Mouse (Mus musculus) midbrain, embryonic 15.5 days (tissue): ENCODE data around the gene Vasp. TPM values are rescaled to one million over a fixed set of nuclear protein-coding genes. Genes with fewer than 3 reads are reported as not detected.

Source experiments
- ATAC-seq: fragments of 200-750 bp; cut with Nextera tagmentation; replicated peaks from 2 replicates; pipeline ENCODE4 v1.8.0; 2017; ENCODE audit warnings: moderate TSS enrichment
- H3K27ac ChIP-seq: fragments of 300-500 bp; sonication (generic); 2 replicates; pipeline ENCODE4 v1.5.1; 2015; ENCODE audit warnings: mild to moderate bottlenecking, inconsistent platforms
- H3K27me3 ChIP-seq: fragments of 300-500 bp; sonication (generic); replicated peaks from 2 replicates; pipeline ENCODE4 v1.6.1; 2015; ENCODE audit warnings: inconsistent platforms
- H3K36me3 ChIP-seq: fragments of 300-500 bp; sonication (generic); replicated peaks from 2 replicates; pipeline ENCODE4 v1.6.1; 2015; ENCODE audit warnings: inconsistent platforms
- H3K4me1 ChIP-seq: fragments of 300-500 bp; sonication (generic); 2 replicates; pipeline ENCODE4 v1.6.1; 2015; ENCODE audit warnings: inconsistent platforms
- H3K4me2 ChIP-seq: fragments of 300-500 bp; sonication (generic); 2 replicates; pipeline ENCODE4 v1.6.1; 2015; ENCODE audit warnings: inconsistent platforms, mild to moderate bottlenecking, moderate library complexity
- H3K4me3 ChIP-seq: fragments of 300-500 bp; sonication (generic); 2 replicates; pipeline ENCODE4 v1.5.1; 2015; ENCODE audit warnings: mild to moderate bottlenecking, inconsistent platforms
- H3K9ac ChIP-seq: fragments of 300-500 bp; sonication (generic); 2 replicates; pipeline ENCODE4 v1.6.1; 2015; ENCODE audit warnings: mild to moderate bottlenecking, inconsistent platforms
- H3K9me3 ChIP-seq: fragments of 300-500 bp; sonication (generic); 2 replicates; pipeline ENCODE4 v1.6.1; 2016; ENCODE audit warnings: inconsistent platforms
- WGBS: fragments of 180-500 bp; shearing (Covaris S2); methylation state at CpG from one replicate; pipeline ENCODE4 v1.1.7; 2015; ENCODE audit warnings: mixed read lengths; 5-methylcytosine and 5-hydroxymethylcytosine counted together
- polyA plus RNA-seq: library from polyadenylated mRNA; unstranded; fragments of >200 nt; fragmentation: Nextera tagmentation; extraction: Ambion mirVana; gene quantifications from 2 replicates; pipeline ENCODE4 v1.2.1, GENCODE M21; 2015

The Vasp gene
- polyA plus RNA-seq, 1 experiment from 2014 or later, result 37.4 TPM

- Histone ChIP-seq H3K27me3 (peaks cover 43% of the 10 kb centered on the region), H3K4me3 (peak overlapping the region; percentile 50), H3K9ac (peak overlapping the region; percentile 39), H3K4me1 (peaks cover 37% of the 10 kb centered on the region), H3K4me2 (peak overlapping the region; percentile 78), H3K27ac (peak overlapping the region; percentile 46; the same call in 1 of the 2 replicates), H3K36me3 (no peaks in the 10 kb centered on the region), H3K9me3 (no peaks in the 10 kb centered on the region)
- ATAC-seq, result no peak; the same call in 1 of the 2 replicates
- WGBS, result 9% methylated on average over 16 of the region's 16 CpGs
These were observed 30.0 kb upstream of the Vasp start for GRCm38 (mm10) chr7:19301461-19302263.

DNA sequence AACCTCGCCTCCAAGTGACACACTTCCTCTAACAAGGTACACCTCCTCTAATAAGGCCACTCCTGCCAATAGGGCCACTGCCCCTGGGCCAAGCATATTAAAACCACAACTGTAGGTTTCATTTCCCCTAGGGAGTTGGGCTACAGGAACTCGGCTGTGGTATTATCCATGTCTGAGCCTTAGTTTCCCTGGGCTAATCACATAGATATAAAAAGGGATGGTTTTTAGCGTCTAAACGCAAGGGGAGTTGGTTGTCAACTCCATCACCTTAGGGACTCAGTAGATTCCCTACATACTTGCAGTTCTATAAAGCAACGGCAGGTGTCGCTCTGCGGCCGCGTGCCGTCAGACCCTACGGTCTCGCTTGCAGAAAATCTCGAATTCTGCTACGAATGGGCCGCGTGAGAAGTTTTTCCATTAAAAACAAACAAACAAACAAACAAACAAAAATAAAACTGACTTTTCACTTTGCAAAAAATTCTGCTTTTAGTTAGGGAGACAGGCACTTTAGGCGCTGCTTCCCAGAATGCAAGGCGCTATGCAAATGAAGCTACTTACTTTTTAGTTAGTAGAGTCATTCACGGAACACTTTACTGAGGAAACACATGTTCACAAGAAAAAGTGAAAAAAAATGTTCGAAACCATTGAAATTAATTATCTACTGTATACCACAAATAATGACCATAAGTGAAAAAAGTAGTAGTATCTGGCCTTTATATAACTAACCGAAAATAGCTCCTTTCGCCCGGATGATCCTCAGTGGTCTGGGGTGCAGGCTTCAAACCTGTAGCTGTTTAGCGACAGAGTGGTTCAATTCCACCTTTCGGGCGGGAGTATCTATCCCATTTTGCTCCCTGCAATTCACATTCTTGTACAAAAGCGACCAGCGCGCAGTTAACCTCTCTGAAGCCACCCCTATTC, 29.1 kb upstream of the Vasp start:
- peaks cover 37% of the 10 kb centered on the region for H3K4me1 ChIP-seq
- no peaks in the 10 kb centered on the region for H3K9me3 ChIP-seq
- H3K4me3 ChIP-seq, result peak overlapping the region; percentile 50
- peak overlapping the region; percentile 46; the same call in 1 of the 2 replicates for H3K27ac ChIP-seq
- under 1% methylated on average over 29 of the region's 29 CpGs for WGBS
- H3K9ac ChIP-seq, result peak overlapping the region; percentile 39
- peak; percentile 86 for ATAC-seq
- peaks cover 34% of the 10 kb centered on the region for H3K27me3 ChIP-seq
- 0 out of 2 replicates have a peak, but pooled peaks cover 3% of the 10 kb centered on the region for H3K36me3 ChIP-seq
- peak overlapping the region; percentile 78 for H3K4me2 ChIP-seq

DNA sequence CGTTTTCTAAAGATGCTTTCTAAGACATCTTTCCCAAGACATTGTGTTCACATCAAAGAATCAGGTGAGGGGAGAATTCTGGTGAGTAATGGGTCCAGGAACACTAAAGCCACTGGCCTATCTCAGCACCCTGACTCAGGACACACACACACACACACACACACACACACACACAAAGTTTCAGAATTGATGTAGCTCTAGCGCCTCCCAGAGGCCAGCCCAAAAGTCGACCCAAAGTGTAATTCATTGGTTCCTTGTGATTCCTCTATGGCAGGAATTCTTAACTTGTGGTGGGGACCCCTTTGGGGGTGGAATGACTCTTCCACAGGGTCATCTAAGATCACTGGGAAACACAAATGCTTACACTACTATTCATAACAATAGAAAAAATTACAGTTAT, 27.6 kb upstream of the Vasp start:
- no peak for ATAC-seq
- no peaks in the 10 kb centered on the region for H3K9me3 ChIP-seq
- no peak overlapping the region for H3K4me2 ChIP-seq
- no peak overlapping the region for H3K9ac ChIP-seq
- 20% methylated on average over 3 of the region's 3 CpGs for WGBS
- H3K4me3 ChIP-seq, result no peak overlapping the region
- H3K4me1 ChIP-seq, result peaks cover 25% of the 10 kb centered on the region
- no peak overlapping the region for H3K27ac ChIP-seq
- H3K36me3 ChIP-seq, result 0 out of 2 replicates have a peak, but pooled peaks cover 10% of the 10 kb centered on the region
- peaks cover 18% of the 10 kb centered on the region for H3K27me3 ChIP-seq

GRCm38 (mm10) chr7:19297794-19298193, 26.2 kb upstream of the Vasp start:
- ATAC-seq, result no peak
- Histone ChIP-seq H3K36me3 (peaks cover 21% of the 10 kb centered on the region), H3K9me3 (no peaks in the 10 kb centered on the region), H3K9ac (no peak overlapping the region), H3K4me3 (no peak overlapping the region), H3K27me3 (peaks cover 8% of the 10 kb centered on the region), H3K4me1 (peaks cover 18% of the 10 kb centered on the region), H3K27ac (no peak overlapping the region), H3K4me2 (no peak overlapping the region)
- 93% methylated on average over 5 of the region's 5 CpGs for WGBS

- 90% methylated on average over 6 of the region's 6 CpGs for WGBS
- ATAC-seq, result no peak
- no peak overlapping the region for H3K4me2 ChIP-seq
- peaks cover 21% of the 10 kb centered on the region for H3K36me3 ChIP-seq
- no peaks in the 10 kb centered on the region for H3K9me3 ChIP-seq
- no peak overlapping the region for H3K4me3 ChIP-seq
- H3K27me3 ChIP-seq, result peaks cover under 1% of the 10 kb centered on the region; the same call in 1 of the 2 replicates
- no peak overlapping the region for H3K9ac ChIP-seq
- H3K27ac ChIP-seq, result no peak overlapping the region
- H3K4me1 ChIP-seq, result peaks cover 13% of the 10 kb centered on the region
These were observed 25.4 kb upstream of the Vasp start for GRCm38 (mm10) chr7:19297034-19297433.

DNA sequence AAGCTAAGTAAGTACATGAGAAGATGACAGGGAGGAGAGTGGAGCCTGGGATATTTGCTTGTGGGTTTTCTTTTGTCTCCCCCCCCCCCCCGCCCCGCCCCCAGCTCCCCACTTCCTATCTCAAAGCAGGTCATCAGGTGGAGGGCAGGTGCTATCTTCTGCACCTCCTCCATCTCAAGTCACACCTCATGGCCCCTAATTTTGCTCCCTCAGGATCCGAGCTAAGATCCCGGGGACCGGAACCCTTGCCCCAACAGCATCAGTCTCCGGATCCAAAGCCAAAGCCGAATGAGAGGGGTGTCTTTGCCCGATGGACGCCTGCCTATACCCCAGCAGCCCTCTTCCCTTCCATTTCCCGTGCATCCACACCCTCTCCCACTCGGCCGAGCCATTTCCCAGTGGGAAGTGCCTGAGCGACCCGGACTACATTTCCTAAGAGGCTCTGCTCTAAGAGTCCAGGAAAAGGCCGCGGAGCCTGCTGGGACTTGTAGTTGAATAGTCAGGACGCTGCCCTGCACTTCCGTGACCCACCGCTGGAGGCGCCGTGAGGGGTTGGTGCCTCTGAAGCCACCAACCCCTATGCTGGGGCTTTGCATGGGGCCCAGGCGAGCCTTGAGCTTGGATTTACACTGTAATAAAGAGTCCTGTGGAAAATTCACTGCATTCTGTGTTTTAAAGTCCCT, 24.0 kb upstream of the Vasp start:
- H3K9ac ChIP-seq, result no peak overlapping the region
- no peaks in the 10 kb centered on the region for H3K27me3 ChIP-seq
- no peaks in the 10 kb centered on the region for H3K9me3 ChIP-seq
- ATAC-seq, result peak; percentile 64
- WGBS, result 15% methylated on average over 20 of the region's 22 CpGs
- H3K4me3 ChIP-seq, result peak overlapping the region; percentile 7; the same call in 1 of the 2 replicates
- peaks cover 21% of the 10 kb centered on the region for H3K36me3 ChIP-seq
- 0 out of 2 replicates have a peak overlapping the region, but pooled peaks have one; percentile 40 for H3K27ac ChIP-seq
- peak overlapping the region; percentile 40 for H3K4me2 ChIP-seq
- H3K4me1 ChIP-seq, result peaks cover 10% of the 10 kb centered on the region

GRCm38 (mm10) chr7:19290969-19291596, 19.5 kb upstream of the Vasp start:
- WGBS, result 5% methylated on average over 20 of the region's 20 CpGs

GRCm38 (mm10) chr7:19284763-19285162, 13.1 kb upstream of the Vasp start:
- Histone ChIP-seq H3K9me3 (no peaks in the 10 kb centered on the region), H3K27ac (no peak overlapping the region), H3K27me3 (peaks cover 16% of the 10 kb centered on the region), H3K4me1 (peaks cover 20% of the 10 kb centered on the region), H3K4me3 (no peak overlapping the region), H3K36me3 (peaks cover 23% of the 10 kb centered on the region; the same call in 1 of the 2 replicates), H3K4me2 (peak overlapping the region; percentile 64; the same call in 1 of the 2 replicates), H3K9ac (no peak overlapping the region)
- ATAC-seq, result no peak
- WGBS, result 37% methylated on average over 4 of the region's 4 CpGs

More at GRCm38 (mm10) chr7:19290969-19291596, 19.5 kb upstream of the Vasp start:
- H3K4me2 ChIP-seq, result peak overlapping the region; percentile 34
- peaks cover 8% of the 10 kb centered on the region for H3K4me1 ChIP-seq
- no peaks in the 10 kb centered on the region for H3K9me3 ChIP-seq
- no peaks in the 10 kb centered on the region for H3K27me3 ChIP-seq
- 0 out of 2 replicates have a peak, but pooled peaks have one; percentile 17 for ATAC-seq
- H3K4me3 ChIP-seq, result peak overlapping the region; percentile 2; the same call in 1 of the 2 replicates
- peaks cover 42% of the 10 kb centered on the region for H3K36me3 ChIP-seq
- no peak overlapping the region for H3K9ac ChIP-seq
- H3K27ac ChIP-seq, result 0 out of 2 replicates have a peak overlapping the region, but pooled peaks have one; percentile 4

DNA sequence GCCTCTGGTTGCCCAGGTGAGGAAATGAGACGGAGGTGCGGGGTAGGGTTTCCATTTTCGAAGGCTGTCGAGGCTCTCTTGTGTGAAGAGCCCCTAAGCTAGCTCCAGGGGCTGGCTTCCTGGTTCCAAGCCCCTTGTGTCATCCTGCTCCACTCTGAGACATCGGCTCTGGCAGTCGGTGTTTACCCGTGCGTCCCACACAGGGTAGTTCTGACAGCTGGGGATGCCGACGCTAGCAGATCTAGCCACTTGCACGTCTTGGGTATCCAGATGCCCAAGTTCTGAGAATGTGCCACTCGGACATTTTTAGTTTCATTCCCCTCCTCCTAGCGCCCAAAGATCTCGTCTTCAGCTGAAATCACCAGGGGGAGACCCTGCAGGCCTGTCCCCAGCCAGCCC, 11.8 kb upstream of the Vasp start:
- Histone ChIP-seq H3K9ac (peak overlapping the region; percentile 98), H3K9me3 (no peaks in the 10 kb centered on the region), H3K4me2 (peak overlapping the region; percentile 64), H3K4me1 (peaks cover 29% of the 10 kb centered on the region), H3K4me3 (peak overlapping the region; percentile 87), H3K36me3 (peaks cover 17% of the 10 kb centered on the region; the same call in 1 of the 2 replicates), H3K27ac (peak overlapping the region; percentile 93), H3K27me3 (peaks cover 29% of the 10 kb centered on the region)
- 18% methylated on average over 14 of the region's 14 CpGs for WGBS
- ATAC-seq, result peak; percentile 22

- WGBS, result under 1% methylated on average over 35 of the region's 35 CpGs
- H3K4me1 ChIP-seq, result peaks cover 29% of the 10 kb centered on the region
- H3K9ac ChIP-seq, result peak overlapping the region; percentile 98
- H3K4me3 ChIP-seq, result peak overlapping the region; percentile 87
- H3K4me2 ChIP-seq, result peak overlapping the region; percentile 64
- peak overlapping the region; percentile 93 for H3K27ac ChIP-seq
- no peaks in the 10 kb centered on the region for H3K9me3 ChIP-seq
- H3K27me3 ChIP-seq, result peaks cover 35% of the 10 kb centered on the region
- ATAC-seq, result peak; percentile 79
- H3K36me3 ChIP-seq, result peaks cover 15% of the 10 kb centered on the region; the same call in 1 of the 2 replicates
These were observed 11.3 kb upstream of the Vasp start for GRCm38 (mm10) chr7:19282791-19283405.

GRCm38 (mm10) chr7:19282385-19282784, 10.8 kb upstream of the Vasp start, which contains the start of gene Rtn2:
Rtn2 (plus strand) TSS chr7:19282624.
- peak within 1 kb of the TSS; percentile 64 for H3K4me2 ChIP-seq
- peak; percentile 83 for ATAC-seq
- H3K4me3 ChIP-seq, result peak within 1 kb of the TSS; percentile 87
- H3K27ac ChIP-seq, result peak within 1 kb of the TSS; percentile 93
- WGBS, result under 1% methylated on average over 35 of the region's 37 CpGs
- H3K4me1 ChIP-seq, result peaks cover 29% of the 10 kb centered on the region
- peaks cover 11% of the 10 kb centered on the region; the same call in 1 of the 2 replicates for H3K36me3 ChIP-seq
- H3K9ac ChIP-seq, result peak within 1 kb of the TSS; percentile 98
- H3K9me3 ChIP-seq, result no peaks in the 10 kb centered on the region
- H3K27me3 ChIP-seq, result peaks cover 40% of the 10 kb centered on the region
